ENCODE assay signal across 15 mouse cellular contexts in the genomic region with DNA sequence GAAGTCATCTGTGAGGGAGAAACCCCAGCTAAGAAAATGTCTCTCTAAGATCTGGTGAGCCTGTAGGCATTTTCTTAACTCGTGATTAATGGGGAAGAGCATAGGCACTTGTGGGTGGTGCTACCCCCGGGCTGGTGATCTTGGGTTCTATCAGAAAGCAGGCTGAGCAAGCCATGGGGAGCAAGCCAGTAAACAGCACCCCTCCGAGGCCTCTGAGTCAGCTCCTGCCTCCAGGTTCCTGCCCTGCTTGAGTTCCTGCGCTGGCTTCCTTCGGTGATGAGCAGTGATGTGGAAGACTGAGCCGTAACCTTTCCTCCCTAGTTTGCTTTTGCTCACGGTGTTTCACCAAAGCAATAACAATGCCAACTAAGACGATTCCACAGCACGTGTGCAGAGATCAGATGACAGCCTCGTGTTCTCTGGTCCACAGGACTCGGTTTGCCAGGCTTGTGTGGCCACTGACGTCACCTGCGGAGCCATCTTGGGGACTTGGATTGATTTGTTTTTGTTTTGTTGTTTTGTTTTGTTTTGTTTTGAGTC.
"Had no signal": no experiment of that assay in that cellular context is flagged by ENCODE, and none has a peak within 500 bp of the region (broad histone marks: within the 10 kb centered on the region; RNA-seq: fewer than 3 reads in every experiment).

No protein-coding gene starts in this region.

- ATAC-seq: intestine, postnatal 0 days; liver, postnatal 0 days; midbrain, embryonic 16.5 days had no signal

- H3K4me1 ChIP-seq: hindbrain, embryonic 15.5 days; limb, embryonic 12.5 days; lung, embryonic 15.5 days; midbrain, embryonic 12.5 days; neural tube, embryonic 13.5 days had no signal

- H3K4me3 ChIP-seq: hindbrain, embryonic 15.5 days; layer of hippocampus, adult 2 months; limb, embryonic 12.5 days; liver, embryonic 13.5 days; lung, embryonic 15.5 days; midbrain, embryonic 12.5 days; neural tube, embryonic 13.5 days had no signal

- H3K4me2 ChIP-seq: hindbrain, embryonic 15.5 days; limb, embryonic 12.5 days; liver, embryonic 13.5 days; lung, embryonic 15.5 days; midbrain, embryonic 12.5 days; neural tube, embryonic 13.5 days had no signal

- DNase-seq: liver; liver, embryonic 13.5 days; liver, postnatal 0 days; retina, postnatal 1 day; right cerebral cortex, postnatal 14 days; thymus, postnatal 4 days had no signal

- H3K27me3 ChIP-seq: hindbrain, embryonic 15.5 days; limb, embryonic 12.5 days; liver, embryonic 13.5 days; lung, embryonic 15.5 days; midbrain, embryonic 12.5 days; neural tube, embryonic 13.5 days had no signal

- H3K36me3 ChIP-seq: hindbrain, embryonic 15.5 days; limb, embryonic 12.5 days; liver, embryonic 13.5 days; lung, embryonic 15.5 days; midbrain, embryonic 12.5 days; neural tube, embryonic 13.5 days had no signal

- H3K27ac ChIP-seq: hindbrain, embryonic 15.5 days; layer of hippocampus, adult 2 months; limb, embryonic 12.5 days; liver, embryonic 13.5 days; lung, embryonic 15.5 days; midbrain, embryonic 12.5 days; neural tube, embryonic 13.5 days; stomach, postnatal 0 days had no signal

- H3K9me3 ChIP-seq: hindbrain, embryonic 15.5 days; limb, embryonic 12.5 days; liver, embryonic 13.5 days; lung, embryonic 15.5 days; midbrain, embryonic 12.5 days; neural tube, embryonic 13.5 days had no signal

- H3K9ac ChIP-seq: hindbrain, embryonic 15.5 days; limb, embryonic 12.5 days; liver, embryonic 13.5 days; liver, postnatal 0 days; lung, embryonic 15.5 days; midbrain, embryonic 12.5 days; neural tube, embryonic 13.5 days had no signal
